Comparison of ENCODE assay signal across 8 mouse cellular contexts in genomic region chr9:81633437-81633973, GRCm38 (mm10). TPM values are rescaled to one million over a fixed set of nuclear protein-coding genes. Genes with fewer than 3 reads are reported as not detected.
DNase-seq lines count a peak whose midpoint lies in the region; ATAC-seq and TF ChIP-seq lines count a peak whose summit lies in the region.

Gene Htr1b (minus strand): TSS chr9:81633828.

- TF ChIP-seq POLR2A in spleen, adult 2 months (IDR thresholded peaks at IDR 0.05; ENCODE audit: low read depth, low read length): no peak

- H3K27ac ChIP-seq in spleen, adult 2 months (ENCODE audit: insufficient read depth, low read length): no peak within 1 kb of the TSS
- H3K27ac ChIP-seq in embryonic facial prominence, embryonic 12.5 days: peak within 1 kb of the TSS; percentile 54; the same call in 1 of the 2 replicates
- no peak within 1 kb of the TSS for H3K27ac ChIP-seq in liver, postnatal 0 days (ENCODE audit: low read depth)

- no peak for TF ChIP-seq EP300 in liver, postnatal 0 days (IDR thresholded peaks at IDR 0.05; ENCODE audit: low read depth)

- H3K4me2 ChIP-seq in embryonic facial prominence, embryonic 12.5 days (replicated peaks): peak within 1 kb of the TSS; percentile 95
- peak within 1 kb of the TSS; percentile 66 for H3K4me2 ChIP-seq in liver, postnatal 0 days (ENCODE audit: low read depth, low read length)

- no peaks in the 10 kb centered on the region for H3K9me3 ChIP-seq in embryonic facial prominence, embryonic 12.5 days
- no peaks in the 10 kb centered on the region for H3K9me3 ChIP-seq in liver, postnatal 0 days (ENCODE audit: low read length)

- peaks cover 10% of the 10 kb centered on the region for H3K4me1 ChIP-seq in spleen, adult 2 months (ENCODE audit: control insufficient read depth, insufficient read depth, insufficient read length)
- 0 out of 2 replicates have a peak, but pooled peaks cover 12% of the 10 kb centered on the region for H3K4me1 ChIP-seq in embryonic facial prominence, embryonic 12.5 days
- H3K4me1 ChIP-seq in liver, postnatal 0 days (ENCODE audit: insufficient read depth): 0 out of 2 replicates have a peak, but pooled peaks cover 2% of the 10 kb centered on the region

- intact Hi-C loops in heart, postnatal 14 days (cut with DNase I): no loop called here

- no peaks in the 10 kb centered on the region for H3K36me3 ChIP-seq in spleen, adult 2 months (ENCODE audit: control insufficient read depth, insufficient read depth, low read length)
- no peaks in the 10 kb centered on the region for H3K36me3 ChIP-seq in embryonic facial prominence, embryonic 12.5 days
- H3K36me3 ChIP-seq in liver, postnatal 0 days (replicated peaks; ENCODE audit: insufficient read depth, low read length): no peaks in the 10 kb centered on the region

- peak within 1 kb of the TSS; percentile 59 for H3K9ac ChIP-seq in embryonic facial prominence, embryonic 12.5 days
- H3K9ac ChIP-seq in liver, postnatal 0 days (replicated peaks): no peak within 1 kb of the TSS

- peaks cover 15% of the 10 kb centered on the region for H3K27me3 ChIP-seq in spleen, adult 2 months (ENCODE audit: control insufficient read depth, insufficient read depth, low read length)
- H3K27me3 ChIP-seq in embryonic facial prominence, embryonic 12.5 days: peaks cover 32% of the 10 kb centered on the region
- peaks cover 45% of the 10 kb centered on the region for H3K27me3 ChIP-seq in liver, postnatal 0 days (ENCODE audit: insufficient read depth, low read length)

- TF ChIP-seq CTCF in spleen, adult 2 months (IDR thresholded peaks at IDR 0.05; ENCODE audit: extremely low read depth, insufficient read depth, insufficient read length, insufficient replicate concordance): no peak
- no peak for TF ChIP-seq CTCF in liver, postnatal 0 days (IDR thresholded peaks at IDR 0.05; ENCODE audit: low read depth)

- ATAC-seq in embryonic facial prominence, embryonic 12.5 days (ENCODE audit: insufficient number of reproducible peaks, insufficient read depth, low FRiP score, low TSS enrichment): peak; percentile 87
- no peak for ATAC-seq in liver, postnatal 0 days

- WGBS in spleen, adult 2 months: under 1% methylated on average over 25 of the region's 26 CpGs
- WGBS in embryonic facial prominence, embryonic 12.5 days: under 1% methylated on average over 24 of the region's 26 CpGs
- 0% methylated on average over 23 of the region's 26 CpGs for WGBS in liver, postnatal 0 days (ENCODE audit: insufficient replicate concordance)

- H3K4me3 ChIP-seq in spleen, adult 2 months (ENCODE audit: extremely low read depth, insufficient read depth, insufficient read length): peak within 1 kb of the TSS; percentile 23
- H3K4me3 ChIP-seq in embryonic facial prominence, embryonic 12.5 days: peak within 1 kb of the TSS; percentile 73
- H3K4me3 ChIP-seq in liver, postnatal 0 days (ENCODE audit: low read depth, low read length): peak within 1 kb of the TSS; percentile 30

- DNase-seq in spleen, adult 2 months (ENCODE audit: low read depth in 1 of 2, low spot score in 2 of 2): no peak
- DNase-seq in spleen, adult 18-20 months: no peak
- peak; percentile 1 to 2 for DNase-seq in heart, postnatal 14 days
- DNase-seq in layer of hippocampus, adult 18-20 months (ENCODE audit: low spot score in 2 of 2): peak; percentile 27 to 57
- no peak for DNase-seq in liver, postnatal 0 days
- peak; percentile 17 for DNase-seq in right cerebral cortex, postnatal 14 days
- DNase-seq in cerebellum, adult 9-10 months: no peak

RNA-seq across cellular contexts. Expression of gene Htr1b, which starts in this region (rescaled TPM):
- polyA plus RNA-seq in spleen, adult 2 months (2012; rRNA removed): 0.23 and 0.27 TPM in 2 replicates
- 1.3 and 2.1 TPM in 2 replicates for polyA plus RNA-seq in embryonic facial prominence, embryonic 12.5 days (2016; fragmentation: Nextera tagmentation; extraction: Ambion mirVana)
- total RNA-seq in heart, postnatal 14 days (2021): under 1 TPM; 0.17 to 0.22 TPM
- total RNA-seq in layer of hippocampus, adult 18-20 months (2021): 10 to 100 TPM; 11.2 to 14.5 TPM
- not detected in 2 replicates for polyA plus RNA-seq in liver, postnatal 0 days (2015; fragmentation: Nextera tagmentation; extraction: Ambion mirVana)

Comparison
In these comparisons a context has a peak if more than half of its experiments do, and no peak if none do; other contexts are left out.
1. RNA of gene Htr1b (total RNA-seq): 11.2 to 14.5 TPM in layer of hippocampus, adult 18-20 months; 0.17 to 0.22 TPM in heart, postnatal 14 days; every median in the first group is over 10 times any median in the second.
2. Peak in DNase-seq in heart, postnatal 14 days; RNA of the gene not detected or under 1 TPM.
3. DNase-seq: peak in layer of hippocampus, adult 18-20 months (2 of 2) and right cerebral cortex, postnatal 14 days (single experiment); none in spleen, adult 2 months (0 of 2), spleen, adult 18-20 months (0 of 2), liver, postnatal 0 days (single experiment) and cerebellum, adult 9-10 months (single experiment).
4. H3K4me3 ChIP-seq: peak in every context shown above with its lines; median percentile 73 in embryonic facial prominence, embryonic 12.5 days; 30 in liver, postnatal 0 days; 23 in spleen, adult 2 months.